Mouse (Mus musculus): Measurements from ENCODE around the gene Gm10065.

Gm10065 gene

DNA sequence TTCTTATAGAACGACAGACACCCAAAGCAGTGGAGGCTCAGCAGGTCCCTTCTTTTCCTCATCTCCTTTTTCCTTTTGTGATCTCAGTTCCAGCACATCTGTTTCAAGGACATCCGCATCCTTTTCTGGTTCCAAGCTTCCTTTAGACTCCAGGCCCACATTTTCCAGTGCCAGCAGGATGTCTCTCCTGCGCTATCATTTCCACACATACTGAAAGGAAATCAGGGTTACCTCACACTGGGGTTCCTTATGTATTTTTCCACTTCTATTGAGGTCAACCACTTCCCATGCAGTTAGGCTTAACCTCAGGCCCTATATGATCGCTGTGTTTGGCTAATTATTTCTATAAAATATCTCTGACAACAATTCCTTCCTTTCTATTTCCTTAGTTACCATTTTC, 43.8 kb downstream of the Gm10065 start:
- no peak for DNase-seq (ENCODE audit: low read depth, low spot score)

Measured in A20 (cell line).